In the genomic region with DNA sequence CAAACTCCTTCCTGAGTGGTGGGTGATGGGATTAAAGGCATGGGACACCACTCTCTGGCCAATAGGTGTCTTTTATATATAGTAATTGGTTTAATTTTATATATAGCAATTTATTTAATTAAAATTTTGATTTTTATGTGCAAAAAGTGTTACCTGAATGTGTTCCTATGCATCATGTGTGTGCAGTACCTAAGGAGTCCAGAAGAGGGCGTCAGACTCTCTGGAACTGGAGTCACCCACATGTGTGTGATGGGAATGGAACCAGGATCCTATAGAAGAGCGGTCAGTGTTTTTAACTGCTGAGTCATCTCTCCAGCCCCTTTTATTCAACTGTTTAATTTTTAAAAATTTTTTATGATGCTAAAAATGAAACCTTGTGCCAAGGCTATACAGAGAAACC, we compare ENCODE assay signal across 1 mouse cellular context.
TF ChIP-seq lines count a peak whose summit lies in the region.

No protein-coding gene starts in this region.

TF ChIP-seq in MEL, 35 proteins besides CTCF, POLR2A, EP300 and RAD21:
- no peak for TF ChIP-seq RCOR1 (IDR thresholded peaks at IDR 0.05; ENCODE audit: low read depth, low read length)
